Mouse (Mus musculus) heart, embryonic 16.5 days (tissue): ENCODE data around the gene Pih1d2. TPM values are rescaled to one million over a fixed set of nuclear protein-coding genes. Genes with fewer than 3 reads are reported as not detected.
"Not testable (repeated sequence)": the region's sequence is repeated elsewhere in the genome, so short reads cannot be mapped to it uniquely, and the experiment has no call there.

Source experiments
- ATAC-seq: fragments of 200-750 bp; cut with Nextera tagmentation; replicated peaks from 2 replicates; pipeline ENCODE4 v1.8.0; 2017; ENCODE audit warnings: moderate number of reproducible peaks; ENCODE audit not compliant: insufficient read depth, low FRiP score; ENCODE audit errors: extremely low read depth
- H3K27ac ChIP-seq: fragments of 300-500 bp; sonication (generic); 2 replicates; pipeline ENCODE4 v1.5.1; 2014; ENCODE audit warnings: mild to moderate bottlenecking, low read length, control low read depth, moderate library complexity
- H3K27me3 ChIP-seq: fragments of 300-500 bp; sonication (generic); 2 replicates; pipeline ENCODE4 v1.6.1; 2014; ENCODE audit warnings: low read length, mixed read lengths; ENCODE audit not compliant: control insufficient read depth, insufficient read depth
- H3K36me3 ChIP-seq: fragments of 300-500 bp; sonication (generic); 2 replicates; pipeline ENCODE4 v1.6.1; 2014; ENCODE audit not compliant: control insufficient read depth, insufficient read depth
- H3K4me1 ChIP-seq: fragments of 300-500 bp; sonication (generic); 2 replicates; pipeline ENCODE4 v1.6.1; 2014; ENCODE audit warnings: low read length, mixed read lengths; ENCODE audit not compliant: control insufficient read depth, insufficient read depth
- H3K4me2 ChIP-seq: fragments of 300-500 bp; sonication (generic); 2 replicates; pipeline ENCODE4 v1.6.1; 2014; ENCODE audit warnings: low read depth, mild to moderate bottlenecking, control low read depth, low read length
- H3K4me3 ChIP-seq: fragments of 300-500 bp; sonication (generic); 2 replicates; pipeline ENCODE4 v1.5.1; 2014; ENCODE audit warnings: mild to moderate bottlenecking, control low read depth, low read length
- H3K9ac ChIP-seq: fragments of 300-500 bp; sonication (generic); 2 replicates; pipeline ENCODE4 v1.6.1; 2014; ENCODE audit warnings: low read length, control low read depth
- H3K9me3 ChIP-seq: fragments of 300-500 bp; sonication (generic); replicated peaks from 2 replicates; pipeline ENCODE4 v1.6.1; 2016; ENCODE audit warnings: low read length; ENCODE audit not compliant: control insufficient read depth
- WGBS: fragments of 180-500 bp; shearing (Covaris S2); extraction: QIAGEN DNeasy Blood & Tissue Kit; methylation state at CpG from one replicate; pipeline ENCODE4 v1.1.7; 2014; 5-methylcytosine and 5-hydroxymethylcytosine counted together
- polyA plus RNA-seq: library from polyadenylated mRNA; unstranded; fragments of >200 nt; fragmentation: Nextera tagmentation; extraction: Ambion mirVana; gene quantifications from 2 replicates; pipeline ENCODE4 v1.2.1, GENCODE M21; 2015

Gene Pih1d2
- polyA plus RNA-seq, 1 experiment from 2014 or later: 1.9 TPM

DNA sequence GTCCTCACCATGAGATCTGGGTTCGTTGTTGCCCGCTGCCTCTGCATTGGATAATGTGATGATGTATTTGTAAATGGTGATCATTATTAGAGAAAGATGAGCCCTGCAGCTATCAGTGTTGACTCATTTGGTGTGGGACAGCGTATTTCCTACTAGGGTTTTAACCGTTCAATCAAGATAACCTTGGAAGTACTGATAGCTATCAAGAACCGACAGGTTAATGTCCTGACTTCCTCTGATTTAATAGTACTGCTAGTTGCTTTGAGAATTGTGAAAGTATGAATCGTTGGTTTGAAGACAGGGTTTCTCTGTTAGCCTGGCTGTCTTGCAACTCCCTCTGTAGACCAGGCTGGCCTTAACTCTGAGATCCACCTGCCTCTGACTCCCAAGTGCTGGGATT is 12.8 kb upstream of the Pih1d2 start:
- Histone ChIP-seq H3K4me2 (peak overlapping the region; percentile 86), H3K4me3 (peak overlapping the region; percentile 97), H3K9ac (peak overlapping the region; percentile 97), H3K36me3 (peaks cover 16% of the 10 kb centered on the region), H3K9me3 (no peaks in the 10 kb centered on the region), H3K27me3 (no peaks in the 10 kb centered on the region), H3K27ac (peak overlapping the region; percentile 95), H3K4me1 (peaks cover 22% of the 10 kb centered on the region)
- 0 out of 2 replicates have a peak, but pooled peaks have one; percentile 3 for ATAC-seq
- WGBS: 3% methylated on average over 6 of the region's 6 CpGs

DNA sequence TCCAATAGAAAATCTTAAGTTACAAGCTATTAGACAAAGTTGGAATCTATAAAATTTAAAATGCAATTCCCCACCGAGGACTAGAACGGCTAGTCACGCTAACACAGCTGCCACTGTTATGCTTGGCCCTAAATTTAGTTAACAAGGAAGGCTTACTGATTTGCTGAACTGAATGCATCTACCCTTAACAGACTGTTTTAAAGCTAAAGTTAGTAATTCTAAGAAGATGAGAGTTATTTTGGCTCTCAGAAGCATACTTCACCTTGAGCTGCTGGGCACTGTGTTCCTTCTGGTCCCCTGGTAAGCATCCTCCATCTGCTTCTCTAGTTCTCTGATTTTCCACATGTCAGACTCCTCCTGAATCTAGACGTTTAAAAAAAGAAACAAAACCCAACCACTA is 5.0 kb upstream of the Pih1d2 start:
- no peak overlapping the region for H3K9ac ChIP-seq
- no peaks in the 10 kb centered on the region for H3K9me3 ChIP-seq
- H3K27me3 ChIP-seq: no peaks in the 10 kb centered on the region
- WGBS: 84% methylated on average over 4 of the region's 4 CpGs
- no peak for ATAC-seq
- peaks cover 8% of the 10 kb centered on the region for H3K4me1 ChIP-seq
- no peak overlapping the region for H3K27ac ChIP-seq
- H3K4me3 ChIP-seq: no peak overlapping the region
- no peak overlapping the region for H3K4me2 ChIP-seq
- peaks cover 42% of the 10 kb centered on the region for H3K36me3 ChIP-seq

DNA sequence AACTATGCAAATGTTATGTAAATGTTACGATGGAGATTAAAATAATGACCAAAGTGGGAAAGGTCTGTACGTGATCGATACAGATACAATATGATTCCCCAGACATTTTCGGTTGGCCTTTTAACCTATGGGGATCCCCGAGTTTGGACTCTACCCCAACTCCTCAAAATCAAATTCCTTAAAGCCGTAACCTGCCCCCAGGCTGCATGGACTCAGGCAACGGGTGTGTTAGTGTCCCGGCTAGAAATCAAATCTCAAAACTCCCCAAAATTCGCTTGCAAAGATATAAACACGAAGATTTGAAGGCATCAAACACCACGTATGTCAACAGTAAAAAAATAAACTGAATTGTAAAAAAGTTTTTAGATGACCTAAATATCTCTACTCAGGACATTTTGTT is 960 bp upstream of the Pih1d2 start:
- Histone ChIP-seq H3K27me3 (no peaks in the 10 kb centered on the region), H3K4me3 (peak overlapping the region; percentile 86), H3K4me2 (peak overlapping the region; percentile 83), H3K36me3 (peaks cover 25% of the 10 kb centered on the region), H3K9ac (peak overlapping the region; percentile 93), H3K9me3 (no peaks in the 10 kb centered on the region), H3K27ac (no peak overlapping the region), H3K4me1 (peaks cover 8% of the 10 kb centered on the region)
- WGBS: 35% methylated on average over 11 of the region's 11 CpGs
- no peak for ATAC-seq

DNA sequence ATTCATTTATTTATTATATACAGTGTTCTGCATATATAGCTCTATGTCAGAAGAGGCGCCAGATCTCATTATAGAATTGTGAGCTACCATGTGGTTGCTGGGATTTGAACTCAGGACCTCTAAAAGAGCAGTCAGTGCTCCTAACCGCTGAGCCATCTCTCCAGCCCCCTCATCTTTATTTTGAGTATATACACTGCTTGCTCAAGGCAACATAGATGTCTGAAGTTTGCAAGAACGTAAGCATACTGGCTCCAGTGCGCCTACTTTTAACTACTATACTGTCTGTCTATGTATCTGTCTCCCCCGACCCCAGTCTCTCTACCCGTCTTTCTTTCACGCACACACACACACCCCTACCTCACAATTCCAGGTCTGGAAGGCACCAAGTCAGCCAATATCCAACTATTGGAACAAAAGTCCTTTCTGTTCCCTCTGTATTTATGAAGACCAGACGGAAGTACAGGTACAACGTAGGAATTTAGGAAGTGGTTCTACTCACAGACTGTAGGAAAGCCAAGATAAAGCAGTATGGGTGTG is 741 bp downstream of the Pih1d2 start:
- Histone ChIP-seq H3K9ac (no peak overlapping the region), H3K4me1 (peaks cover 8% of the 10 kb centered on the region)

DNA sequence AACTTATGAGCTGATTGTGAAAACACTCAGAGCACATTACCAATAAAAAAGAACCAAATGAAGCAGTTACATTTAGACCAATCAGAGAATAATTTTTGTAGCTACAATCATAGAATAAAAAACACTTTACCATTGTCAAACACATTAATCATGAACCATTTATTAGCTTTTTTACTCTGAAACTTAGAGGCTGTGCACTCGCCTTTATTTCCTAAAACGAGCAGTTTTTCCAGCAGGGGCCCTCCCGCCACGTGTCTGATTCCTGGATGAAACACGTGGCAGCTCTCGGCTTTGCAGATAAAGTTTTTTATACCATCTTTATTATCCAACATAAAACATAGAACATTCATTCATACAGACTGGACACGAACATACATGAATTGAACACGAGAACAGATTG is 13.8 kb downstream of the Pih1d2 start:
- not testable (repeated sequence) for H3K9ac ChIP-seq, H3K4me2 ChIP-seq, H3K4me3 ChIP-seq, H3K9me3 ChIP-seq, ATAC-seq, H3K27me3 ChIP-seq, H3K27ac ChIP-seq, H3K4me1 ChIP-seq
- WGBS: 87% methylated on average over 6 of the region's 8 CpGs
- H3K36me3 ChIP-seq: peaks cover 20% of the 10 kb centered on the region

More for the DNA sequence above, 741 bp downstream of the Pih1d2 start:
- WGBS: 57% methylated on average over 9 of the region's 9 CpGs
- H3K27me3 ChIP-seq: no peaks in the 10 kb centered on the region
- H3K27ac ChIP-seq: no peak overlapping the region
- H3K9me3 ChIP-seq: no peaks in the 10 kb centered on the region
- peak overlapping the region; percentile 86 for H3K4me3 ChIP-seq
- H3K4me2 ChIP-seq: peak overlapping the region; percentile 83
- no peak for ATAC-seq
- peaks cover 21% of the 10 kb centered on the region for H3K36me3 ChIP-seq

DNA sequence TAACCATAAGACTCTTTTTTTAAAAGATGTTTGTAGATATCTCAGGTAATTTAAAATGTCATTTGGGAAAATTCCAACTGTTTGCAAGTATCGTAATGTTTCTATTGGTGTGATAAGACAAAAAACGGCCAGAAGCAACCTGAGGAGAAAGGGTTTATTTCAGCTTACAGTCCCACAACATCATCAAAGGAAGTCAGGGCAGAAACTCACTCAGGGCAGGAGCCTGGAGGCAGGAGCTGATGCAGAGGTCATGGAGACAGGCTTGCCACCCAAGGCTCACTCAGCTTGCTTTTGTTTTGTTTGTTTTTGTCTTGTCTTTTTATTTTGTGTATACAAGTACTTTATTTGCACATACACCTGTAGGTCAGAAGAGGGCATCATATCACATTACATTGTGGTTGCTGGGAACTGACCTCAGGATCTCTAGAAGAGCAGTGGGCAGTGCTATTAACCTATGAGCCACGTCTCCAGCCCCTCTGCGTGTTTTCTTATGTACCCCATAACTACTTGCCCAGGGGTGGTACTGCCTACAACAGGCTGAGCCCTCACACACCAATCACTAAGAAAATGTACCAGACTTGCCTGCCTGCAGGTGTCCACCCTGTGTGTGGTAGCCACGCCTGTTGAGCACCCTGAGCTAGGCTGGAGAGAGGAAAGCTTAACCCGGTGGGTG is 15.0 kb downstream of the Pih1d2 start:
- Histone ChIP-seq H3K4me1 (no peaks in the 10 kb centered on the region), H3K27me3 (no peaks in the 10 kb centered on the region), H3K9me3 (no peaks in the 10 kb centered on the region), H3K4me2 (no peak overlapping the region), H3K27ac (no peak overlapping the region), H3K9ac (no peak overlapping the region), H3K4me3 (no peak overlapping the region), H3K36me3 (peaks cover 28% of the 10 kb centered on the region)
- WGBS: 81% methylated on average over 6 of the region's 6 CpGs
- no peak for ATAC-seq

DNA sequence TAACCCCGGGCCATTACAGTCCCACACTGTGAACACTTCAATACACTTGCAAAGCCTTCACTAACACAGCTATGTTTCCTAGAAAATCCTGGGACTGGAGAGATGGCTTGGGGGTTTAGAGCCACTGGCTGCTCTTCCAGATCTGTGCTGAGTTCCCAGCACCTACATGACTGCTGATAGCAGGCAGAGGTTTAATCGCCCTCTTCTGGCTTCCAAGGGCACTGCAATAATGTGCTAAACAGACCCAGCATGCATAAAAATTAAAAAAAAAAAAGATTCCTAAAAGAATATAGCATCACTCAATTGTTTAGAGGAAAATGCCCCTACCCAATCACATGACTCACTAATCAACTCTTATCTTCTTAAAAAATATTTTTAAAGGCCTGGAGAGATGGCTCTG is 15.9 kb downstream of the Pih1d2 start:
- Histone ChIP-seq H3K27ac (no peak overlapping the region), H3K36me3 (peaks cover 31% of the 10 kb centered on the region), H3K4me1 (no peaks in the 10 kb centered on the region), H3K27me3 (no peaks in the 10 kb centered on the region), H3K4me3 (no peak overlapping the region), H3K4me2 (no peak overlapping the region), H3K9me3 (no peaks in the 10 kb centered on the region), H3K9ac (no peak overlapping the region)
- WGBS: 53% methylated on average over 2 of the region's 2 CpGs
- no peak for ATAC-seq

DNA sequence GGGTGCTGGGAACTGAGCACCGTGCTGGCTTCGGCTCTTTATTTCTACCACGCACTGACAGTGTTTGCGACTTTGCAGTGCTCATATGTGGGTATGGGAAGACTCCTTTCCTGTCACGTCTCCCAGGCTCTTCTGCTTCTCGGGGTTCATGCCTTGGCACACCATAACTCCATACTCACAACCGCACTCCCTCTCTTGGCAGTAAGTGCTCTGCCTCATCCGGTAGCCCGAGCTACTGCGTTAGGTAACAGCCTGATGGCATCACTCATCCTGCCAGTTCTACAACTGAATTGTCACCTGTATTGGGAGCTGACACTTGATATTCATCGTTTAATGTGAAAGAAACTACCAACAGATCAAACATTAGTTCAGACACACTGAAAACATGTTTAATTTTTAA is 17.1 kb downstream of the Pih1d2 start:
- H3K9ac ChIP-seq: no peak overlapping the region
- H3K27me3 ChIP-seq: no peaks in the 10 kb centered on the region
- no peaks in the 10 kb centered on the region for H3K9me3 ChIP-seq
- no peak overlapping the region for H3K27ac ChIP-seq
- no peak overlapping the region for H3K4me3 ChIP-seq
- no peak overlapping the region for H3K4me2 ChIP-seq
- H3K36me3 ChIP-seq: peaks cover 33% of the 10 kb centered on the region
- 96% methylated on average over 11 of the region's 11 CpGs for WGBS
- no peak for ATAC-seq
- no peaks in the 10 kb centered on the region for H3K4me1 ChIP-seq

DNA sequence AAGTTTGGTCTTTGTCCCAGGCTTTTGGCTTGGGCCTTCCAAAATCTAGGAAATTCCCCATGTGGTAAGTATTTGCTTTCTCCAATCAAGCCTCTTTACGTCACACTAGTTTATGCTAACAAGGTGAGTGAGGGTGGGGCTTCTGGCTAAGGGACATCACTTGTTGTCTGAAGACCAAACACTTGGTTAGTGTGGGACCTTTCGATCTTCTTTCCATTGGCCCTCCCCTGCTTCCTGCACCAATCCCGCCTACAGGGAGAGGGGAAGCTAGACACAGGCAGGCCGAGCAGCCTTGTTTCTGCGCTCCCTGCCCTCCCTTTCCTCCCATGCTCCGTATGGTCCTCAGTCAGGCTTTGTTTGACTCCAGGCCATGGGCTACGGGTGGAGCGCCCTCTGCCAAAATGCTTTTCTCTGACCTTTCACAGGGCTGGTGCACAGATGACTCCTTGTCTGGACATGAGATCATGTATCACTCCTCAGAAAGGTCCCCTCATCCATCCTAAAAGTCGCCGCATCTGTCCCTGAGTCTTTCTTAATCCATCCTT is 29.8 kb downstream of the Pih1d2 start:
- H3K4me3 ChIP-seq: no peak overlapping the region
- no peak for ATAC-seq
- no peak overlapping the region for H3K27ac ChIP-seq
- no peak overlapping the region for H3K9ac ChIP-seq
- H3K36me3 ChIP-seq: peaks cover 78% of the 10 kb centered on the region
- H3K9me3 ChIP-seq: no peaks in the 10 kb centered on the region
- H3K4me2 ChIP-seq: no peak overlapping the region
- no peaks in the 10 kb centered on the region for H3K4me1 ChIP-seq
- H3K27me3 ChIP-seq: no peaks in the 10 kb centered on the region
- WGBS: 75% methylated on average over 10 of the region's 10 CpGs
